Mouse (Mus musculus): ENCODE measurements around the gene Cnnm4. TPM values are rescaled to one million over a fixed set of nuclear protein-coding genes. Genes with fewer than 3 reads are reported as not detected.

Cnnm4 gene
- total RNA-seq, 2 experiments from 2014 or later, result 18.3 to 18.5 TPM

Small RNAs within 50 kb of the gene (microRNA-seq; reads per million reads assigned to microRNA genes)
- gene Gm47280, result 0 to 0.20 reads per million in 2 experiments

Other genes with a start within 250 kb of the Cnnm4 start
- gene Uggt1, start 226.9 kb upstream of the Cnnm4 start, total RNA-seq (2021), result 10 to 100 TPM; 42.3 to 46.1 TPM
- gene Neurl3, start 196.9 kb upstream of the Cnnm4 start, total RNA-seq (2021), result under 1 TPM; 0.54 to 0.62 TPM
- 10 to 100 TPM; 13.7 to 14.8 TPM for gene Arid5a, start 163.9 kb upstream of the Cnnm4 start, total RNA-seq (2021)
- 10 to 100 TPM; 55.0 to 57.3 TPM for gene Kansl3, start 102.4 kb upstream of the Cnnm4 start, total RNA-seq (2021)
- not detected for gene Fer1l5, start 99.3 kb upstream of the Cnnm4 start, total RNA-seq (2021)
- gene Lman2l, start 26.3 kb upstream of the Cnnm4 start, total RNA-seq (2021), result 10 to 100 TPM; 50.1 to 51.2 TPM
- 10 to 100 TPM; 35.0 to 39.8 TPM for gene Cnnm3, start 40.2 kb downstream of the Cnnm4 start, total RNA-seq (2021)
- 1 to 10 TPM; 4.9 to 5.0 TPM for gene Ankrd23, start 65.3 kb downstream of the Cnnm4 start, total RNA-seq (2021)
- under 1 TPM in 1 of 2 experiments, not detected in 1; 0.18 TPM for gene Gm42417, start 67.8 kb downstream of the Cnnm4 start, total RNA-seq (2021)
- gene Ankrd39, start 75.8 kb downstream of the Cnnm4 start, total RNA-seq (2021), result 10 to 100 TPM; 10.9 to 15.9 TPM
- gene Sema4c, start 86.7 kb downstream of the Cnnm4 start, total RNA-seq (2021), result 10 to 100 TPM; 21.6 to 24.6 TPM
- under 1 TPM in 1 of 2 experiments, not detected in 1; 0.78 TPM for gene Fam178b, start 211.6 kb downstream of the Cnnm4 start, total RNA-seq (2021)
- 100 to 1,000 TPM; 732 to 792 TPM for gene Cox5b, start 219.8 kb downstream of the Cnnm4 start, total RNA-seq (2021)
- 1 to 10 TPM; 1.2 TPM for gene 4933424G06Rik, start 238.5 kb downstream of the Cnnm4 start, total RNA-seq (2021)
- 100 to 1,000 TPM; 187 to 191 TPM for gene Actr1b, start 242.8 kb downstream of the Cnnm4 start, total RNA-seq (2021)